Mouse (Mus musculus) mature B cell (primary cell): ENCODE measurements around the gene Sltm.
"Not testable (repeated sequence)": the region's sequence is repeated elsewhere in the genome, so short reads cannot be mapped to it uniquely, and the experiment has no call there.

Experiments
- in situ Hi-C: fragments of 300-500 bp; cut with MboI; formaldehyde crosslinking; loops from 2 replicates; pipeline ENCODE4 v1.14.3; 2019

The Sltm gene

DNA sequence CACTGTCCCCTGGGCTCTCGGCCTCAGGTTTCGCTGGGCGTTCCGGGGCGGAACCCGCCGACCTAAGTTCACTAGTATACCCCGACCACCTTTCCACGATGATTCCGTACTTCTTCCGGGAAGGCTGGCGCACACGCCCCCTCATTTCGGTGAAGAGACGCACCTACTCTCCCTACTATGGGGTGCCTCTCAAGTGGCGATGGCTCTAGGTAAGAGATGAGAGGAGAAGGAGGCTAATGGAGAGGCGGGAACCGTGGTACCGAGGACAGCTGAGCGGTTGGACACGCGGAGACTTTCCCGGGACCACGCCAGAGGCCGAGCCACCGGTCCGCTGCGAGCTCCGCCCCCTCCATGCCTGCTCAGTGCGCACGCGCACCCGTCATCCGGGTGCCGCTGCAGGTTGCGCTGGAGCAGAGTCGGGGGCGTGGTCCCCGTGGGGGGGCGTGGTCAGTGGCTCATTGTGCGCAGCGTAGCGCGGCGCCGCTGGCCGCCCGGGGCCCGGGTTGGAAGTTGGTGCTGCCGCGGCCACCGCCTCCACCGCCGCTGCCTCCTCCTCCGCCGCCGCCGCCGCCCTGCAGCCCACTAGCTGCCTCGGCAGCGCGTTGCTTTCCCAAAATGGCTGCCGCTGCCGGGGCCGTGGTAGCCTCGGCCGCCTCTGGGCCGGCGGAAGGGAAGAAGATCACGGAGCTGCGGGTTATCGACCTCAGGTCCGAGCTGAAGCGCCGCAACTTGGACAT lies at the start of gene Sltm:
Gene Sltm (plus strand): TSS at position 450 of the 737 bp plus-strand sequence.
- in situ Hi-C loops = no loop called here

DNA sequence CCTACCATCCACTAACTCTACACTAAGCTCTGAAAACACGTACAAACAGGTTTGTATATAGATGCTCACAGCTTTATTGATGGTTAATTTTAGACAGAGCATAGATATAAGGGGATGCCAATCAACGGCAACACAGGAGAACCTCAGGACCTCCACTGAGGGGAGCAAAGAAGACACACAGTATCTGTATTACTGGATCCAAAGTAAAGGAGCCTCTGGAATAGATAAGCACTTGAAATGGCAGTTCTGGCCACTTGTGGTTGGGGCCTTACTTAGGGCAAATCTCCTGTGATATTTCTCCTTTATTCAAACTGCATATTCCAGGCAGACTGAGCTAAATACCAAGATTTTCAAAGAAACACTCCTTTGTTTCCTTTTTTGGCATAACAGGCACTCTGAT lies 49.5 kb upstream of the Sltm start:
- in situ Hi-C loops = no loop called here

DNA sequence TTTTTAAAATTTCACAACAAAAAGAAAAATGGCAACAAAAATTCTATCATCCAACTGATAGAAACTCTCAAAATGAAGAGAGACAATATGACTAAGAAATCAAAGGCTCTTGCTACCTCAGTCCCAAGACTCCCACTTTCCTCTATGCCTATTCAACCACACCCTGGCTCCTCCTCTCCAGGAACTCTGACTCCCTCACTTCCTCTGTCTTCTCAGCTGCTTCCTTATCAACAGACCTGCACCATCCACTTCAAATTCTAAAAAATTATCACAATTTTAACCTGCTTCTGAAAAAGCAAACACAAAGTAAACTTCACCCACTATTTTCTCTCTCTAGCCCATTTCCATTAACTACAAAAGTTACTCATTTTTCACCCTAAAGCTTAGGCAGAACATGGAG lies 45.6 kb upstream of the Sltm start:
- in situ Hi-C loops = no loop called here

DNA sequence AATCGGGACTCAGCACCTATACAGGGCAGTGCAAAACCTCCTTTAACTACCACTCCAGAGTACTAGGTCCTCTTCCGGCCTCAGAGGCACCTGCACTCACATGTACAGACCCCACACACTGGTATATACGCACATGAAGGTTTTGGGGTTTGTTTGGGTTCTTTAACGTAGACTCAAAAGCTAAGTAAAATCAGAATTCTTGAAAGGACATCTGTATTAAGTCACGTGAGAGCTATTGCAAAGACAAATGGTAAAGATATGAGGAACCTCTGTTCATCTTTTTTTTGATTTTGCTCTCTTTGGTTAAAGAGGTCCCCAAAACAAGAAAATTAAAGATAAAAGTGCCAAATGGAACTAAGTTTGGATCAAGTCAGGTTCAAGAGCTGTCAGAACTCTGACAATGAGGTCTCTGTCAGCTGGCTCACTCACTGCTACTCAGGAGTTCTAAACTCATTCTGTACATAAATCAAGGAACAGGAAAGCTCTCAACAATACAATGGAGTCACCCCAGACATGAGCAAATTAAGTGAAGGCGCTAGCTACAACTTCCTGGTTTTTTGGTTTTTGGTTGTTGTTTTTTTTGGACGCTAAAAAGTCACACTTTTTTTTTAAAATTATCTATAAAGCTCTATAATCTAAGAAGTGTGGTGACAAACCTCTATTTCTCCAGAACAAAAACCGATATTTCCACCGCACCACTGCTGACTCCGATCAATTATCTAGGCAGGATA lies 40.1 kb upstream of the Sltm start:
- in situ Hi-C loops = no loop called here

DNA sequence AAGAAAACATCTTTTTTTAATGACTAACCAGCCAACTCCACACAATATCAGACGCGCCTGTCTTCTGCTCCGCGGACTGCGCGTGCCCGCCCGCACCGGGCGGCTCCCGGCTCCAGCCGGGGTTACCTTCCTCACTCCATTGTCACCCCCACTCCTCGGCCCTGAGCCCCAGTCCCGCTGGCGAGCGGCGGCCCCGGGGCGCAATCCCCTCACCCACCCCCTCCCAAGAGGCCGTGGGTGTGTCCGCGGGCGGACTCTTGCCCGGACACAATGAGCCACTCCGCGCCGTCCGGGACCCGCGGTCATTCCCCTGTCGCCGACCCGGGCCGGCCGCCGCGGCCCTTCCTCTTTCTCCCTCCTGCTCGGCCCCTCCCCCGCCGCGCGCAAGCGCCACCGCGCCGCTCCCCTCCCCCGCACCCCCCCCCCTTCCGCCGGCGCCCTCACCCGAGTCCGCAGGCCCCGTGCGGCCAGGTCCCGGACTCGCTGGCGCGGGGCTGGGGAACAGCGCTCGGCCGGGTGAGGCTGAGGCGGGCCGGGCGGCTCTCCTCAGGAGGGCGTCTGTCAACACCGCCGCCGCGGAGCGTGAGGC lies 39.4 kb upstream of the Sltm start:
- in situ Hi-C loops = no loop called here

DNA sequence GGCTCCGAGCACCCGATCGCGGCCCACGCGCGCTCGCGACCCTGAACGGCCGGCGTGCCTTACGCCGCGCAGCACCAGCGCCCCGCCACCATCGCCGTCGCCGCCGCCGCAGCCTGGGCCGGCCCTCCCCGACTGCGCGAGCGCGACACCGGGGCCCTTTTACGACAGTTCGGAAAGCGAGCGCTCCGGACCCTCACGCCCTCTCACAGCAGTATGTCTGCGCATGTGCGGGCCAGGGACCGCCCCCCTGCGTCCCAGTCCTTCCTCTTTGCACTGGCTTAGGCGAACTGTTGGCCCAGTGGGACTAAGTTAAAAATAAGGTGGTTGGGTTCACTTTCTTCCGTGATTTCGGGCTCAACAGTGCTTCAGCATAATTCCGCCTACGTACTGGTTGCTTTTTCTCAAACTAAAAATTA lies 38.9 kb upstream of the Sltm start, which contains the start of gene Rnf111:
Gene Rnf111 (minus strand): TSS at position 100 of the 416 bp plus-strand sequence.
- in situ Hi-C loops = no loop called here

DNA sequence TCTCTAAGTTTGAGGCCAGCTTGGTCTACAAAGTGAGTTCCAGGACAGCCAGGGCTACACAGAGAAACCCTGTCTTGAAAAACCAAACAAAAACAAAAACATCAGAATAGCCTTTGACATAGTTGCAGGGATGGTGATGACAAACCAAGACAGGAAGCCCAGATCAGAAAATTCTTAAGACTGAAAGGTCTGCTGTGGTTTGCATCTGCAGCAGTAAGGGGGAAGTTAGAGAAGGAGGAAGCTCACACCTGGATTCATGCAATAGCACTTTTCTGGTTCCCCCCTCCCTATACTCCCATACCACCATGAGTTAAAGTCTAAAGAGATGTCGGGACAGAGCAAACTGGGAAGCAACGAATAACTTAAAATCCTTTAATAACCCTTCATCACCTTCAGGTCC lies 36.4 kb upstream of the Sltm start:
- in situ Hi-C loops = no loop called here

DNA sequence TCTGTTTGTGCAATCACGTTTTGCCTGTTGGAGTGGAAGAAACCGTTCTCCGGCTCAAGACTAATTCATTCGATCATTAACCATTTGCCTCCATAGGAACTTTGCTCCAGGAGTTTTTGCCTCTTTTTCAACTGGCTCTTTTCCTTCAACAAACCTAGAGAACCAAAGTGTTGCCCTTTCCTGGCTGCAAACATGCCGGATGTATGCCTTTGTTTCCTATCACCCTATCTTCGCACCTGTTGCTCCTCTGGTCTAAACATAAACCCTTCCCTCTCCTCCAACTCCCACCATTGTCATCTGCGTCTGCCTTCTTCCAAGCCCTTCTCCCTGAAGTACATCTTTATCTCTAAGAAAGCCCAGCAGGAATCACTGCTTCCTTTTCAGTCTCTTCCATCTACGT lies 35.8 kb upstream of the Sltm start:
- in situ Hi-C loops = no loop called here

DNA sequence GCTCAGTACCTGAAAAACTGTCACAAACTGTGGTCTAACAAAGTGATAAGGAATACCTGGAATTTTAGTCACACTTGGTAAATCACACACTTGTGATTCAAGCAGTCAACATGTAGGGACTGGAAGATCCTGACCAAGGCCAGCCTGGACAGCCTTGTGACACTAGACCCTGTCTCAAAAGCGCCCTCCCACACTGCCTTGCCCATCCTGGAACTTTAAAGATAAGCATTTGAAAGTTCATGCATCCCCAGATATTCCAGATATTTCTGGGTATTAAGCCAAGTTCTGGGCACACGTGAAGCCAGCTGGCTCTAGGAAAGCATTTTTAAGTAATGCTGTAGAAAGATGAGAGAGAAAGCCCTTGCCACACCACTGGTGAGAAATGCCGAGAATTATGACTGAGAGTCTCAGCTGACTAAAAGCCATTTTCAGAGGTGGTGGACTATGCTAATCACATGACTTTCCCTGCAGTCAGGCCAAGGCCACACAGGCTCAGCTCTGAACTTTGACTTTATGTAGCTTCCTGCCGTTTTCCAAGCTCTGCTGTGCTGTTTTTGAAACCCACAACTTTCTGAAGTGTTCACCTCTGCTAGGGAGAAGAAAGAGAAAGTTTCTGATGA lies 32.5 kb upstream of the Sltm start:
- in situ Hi-C loops = no loop called here

DNA sequence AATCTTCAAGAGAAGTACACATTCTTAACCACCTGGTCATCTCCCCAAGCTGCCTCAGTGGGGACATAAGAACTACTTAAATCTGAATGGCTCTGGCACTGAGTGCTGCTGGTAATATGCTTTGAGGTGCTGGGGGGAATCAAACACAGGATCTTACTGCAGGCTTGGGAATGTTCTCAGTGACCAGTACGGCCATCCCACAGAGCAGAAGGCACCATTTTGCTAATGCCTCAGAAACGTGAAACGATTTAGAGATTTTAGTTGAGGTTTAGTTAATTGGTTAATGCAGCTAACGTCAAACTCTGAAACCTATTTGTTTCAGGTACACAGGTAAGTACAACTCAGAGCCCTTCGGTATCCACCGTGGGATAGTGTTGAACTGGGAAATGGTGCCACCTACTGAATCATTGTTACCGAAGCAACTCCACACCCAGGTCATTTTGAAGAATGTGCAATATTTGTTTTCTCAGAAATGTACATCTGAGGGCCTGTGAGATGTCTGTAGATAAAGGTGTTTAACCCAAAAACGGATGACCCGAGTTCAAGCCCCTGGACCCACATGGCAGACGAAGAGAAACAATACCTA lies 31.5 kb upstream of the Sltm start:
- in situ Hi-C loops = no loop called here

DNA sequence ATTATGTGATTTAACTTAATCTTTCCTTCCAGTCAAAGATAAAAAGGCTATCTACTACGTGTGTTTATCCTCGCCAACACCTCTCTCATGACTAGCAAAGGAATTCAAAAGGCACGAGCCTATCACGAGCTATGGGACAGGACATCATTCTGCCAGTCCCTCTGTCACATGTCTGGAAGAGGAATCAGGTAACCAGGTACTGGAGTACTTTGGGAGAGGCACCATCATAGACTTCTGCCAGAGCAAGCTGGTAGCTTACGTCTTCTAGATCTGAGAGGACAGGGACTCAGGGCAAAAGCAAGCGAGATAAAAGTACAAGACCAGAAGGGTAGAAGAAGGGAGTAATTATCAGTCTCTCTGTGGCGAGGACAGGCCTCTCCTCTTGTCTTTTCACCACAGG lies 30.9 kb upstream of the Sltm start:
- in situ Hi-C loops = no loop called here

DNA sequence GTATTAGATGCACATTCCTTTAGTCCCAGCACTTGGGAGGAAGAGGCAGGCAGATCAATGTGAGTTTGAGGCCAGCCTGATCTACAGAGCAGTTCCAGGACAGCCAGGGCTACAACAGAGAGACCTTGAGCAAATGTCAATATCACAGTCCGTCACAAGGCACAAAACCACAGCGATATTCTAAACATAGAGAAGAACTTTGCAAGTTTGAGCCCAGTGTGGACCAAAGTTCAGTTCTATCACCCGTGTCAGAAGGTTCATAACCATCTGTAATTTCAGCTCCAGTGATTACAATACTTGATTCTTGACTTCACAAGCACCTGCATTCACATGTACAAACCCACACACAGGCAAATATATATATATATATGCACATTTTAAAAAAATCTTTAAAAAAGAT lies 21.9 kb upstream of the Sltm start:
- in situ Hi-C loops = no loop called here

DNA sequence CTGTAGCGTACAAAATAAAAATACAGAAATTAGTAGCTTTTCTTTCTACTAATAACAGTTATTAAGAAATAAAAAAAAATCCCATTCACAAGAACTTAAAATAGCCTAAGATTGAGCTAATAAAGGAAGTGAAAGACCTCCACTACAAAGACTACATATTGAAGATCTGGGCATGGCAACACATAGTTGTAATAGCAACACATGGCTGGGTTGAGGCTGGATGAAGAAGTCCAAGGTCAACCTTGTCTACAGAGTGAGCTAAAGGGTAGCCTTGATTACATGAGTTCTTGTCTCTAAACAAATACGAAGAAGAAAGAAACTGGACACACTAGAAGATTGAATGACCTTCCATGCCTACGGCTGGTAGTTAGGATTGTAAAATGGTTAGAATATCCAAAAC lies 18.7 kb upstream of the Sltm start:
- in situ Hi-C loops = no loop called here

DNA sequence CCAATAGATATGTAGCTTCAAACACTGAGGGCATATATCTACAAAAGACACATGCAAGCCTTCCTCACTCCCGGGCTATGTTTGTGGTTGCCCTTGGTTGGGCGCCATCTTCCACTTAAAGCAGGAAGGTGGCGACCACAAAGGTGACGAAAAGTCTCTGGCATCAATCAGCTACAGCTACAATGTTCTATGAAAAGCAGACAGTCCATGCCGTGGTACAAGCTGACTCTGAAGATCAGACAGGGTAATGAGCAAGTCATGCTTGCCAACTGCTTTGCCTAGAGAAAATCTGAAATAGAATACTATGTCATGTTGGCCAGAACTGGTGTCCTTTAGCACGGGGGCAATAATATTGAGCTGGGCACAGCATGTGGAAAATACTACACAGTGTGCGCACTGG lies 18.2 kb upstream of the Sltm start:
- in situ Hi-C loops = no loop called here

DNA sequence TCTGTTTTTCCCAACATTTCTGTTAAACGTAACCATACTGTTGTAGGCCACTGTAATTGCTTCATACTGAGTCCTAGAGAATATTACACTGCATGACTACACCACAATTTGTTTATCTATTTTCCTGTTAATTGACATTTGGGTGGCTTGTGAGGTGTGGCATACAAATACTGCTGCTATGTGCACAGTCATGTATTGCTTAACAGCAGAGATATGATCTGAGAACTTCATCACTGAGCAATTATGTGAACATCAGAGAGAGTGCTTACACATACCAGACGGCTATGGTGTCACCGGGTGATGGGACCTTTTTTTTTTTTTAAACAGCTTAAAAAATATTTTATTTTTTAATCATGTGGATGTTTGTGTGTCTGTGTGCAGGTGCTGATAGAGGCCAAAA lies 9.2 kb upstream of the Sltm start:
- in situ Hi-C loops = no loop called here

DNA sequence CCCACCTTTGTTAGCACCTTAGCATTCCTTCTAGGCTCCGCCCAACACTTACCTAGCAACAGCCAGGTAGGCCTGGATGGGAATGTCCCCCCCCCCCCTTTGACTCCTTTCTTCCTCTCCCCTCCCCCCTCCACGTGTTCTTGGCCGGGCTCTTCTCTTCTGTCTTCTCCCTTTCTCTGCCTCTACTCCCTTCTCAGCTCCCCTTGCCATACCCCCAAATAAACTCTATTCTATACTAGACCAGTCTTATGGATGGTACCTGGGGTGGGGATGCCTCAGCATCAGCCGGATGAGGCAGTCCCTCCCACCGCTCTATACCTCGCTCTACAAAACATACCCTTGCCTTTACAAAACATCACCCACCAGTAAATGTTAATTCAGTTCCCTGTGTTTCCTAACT lies 970 bp upstream of the Sltm start:
- in situ Hi-C loops = no loop called here

DNA sequence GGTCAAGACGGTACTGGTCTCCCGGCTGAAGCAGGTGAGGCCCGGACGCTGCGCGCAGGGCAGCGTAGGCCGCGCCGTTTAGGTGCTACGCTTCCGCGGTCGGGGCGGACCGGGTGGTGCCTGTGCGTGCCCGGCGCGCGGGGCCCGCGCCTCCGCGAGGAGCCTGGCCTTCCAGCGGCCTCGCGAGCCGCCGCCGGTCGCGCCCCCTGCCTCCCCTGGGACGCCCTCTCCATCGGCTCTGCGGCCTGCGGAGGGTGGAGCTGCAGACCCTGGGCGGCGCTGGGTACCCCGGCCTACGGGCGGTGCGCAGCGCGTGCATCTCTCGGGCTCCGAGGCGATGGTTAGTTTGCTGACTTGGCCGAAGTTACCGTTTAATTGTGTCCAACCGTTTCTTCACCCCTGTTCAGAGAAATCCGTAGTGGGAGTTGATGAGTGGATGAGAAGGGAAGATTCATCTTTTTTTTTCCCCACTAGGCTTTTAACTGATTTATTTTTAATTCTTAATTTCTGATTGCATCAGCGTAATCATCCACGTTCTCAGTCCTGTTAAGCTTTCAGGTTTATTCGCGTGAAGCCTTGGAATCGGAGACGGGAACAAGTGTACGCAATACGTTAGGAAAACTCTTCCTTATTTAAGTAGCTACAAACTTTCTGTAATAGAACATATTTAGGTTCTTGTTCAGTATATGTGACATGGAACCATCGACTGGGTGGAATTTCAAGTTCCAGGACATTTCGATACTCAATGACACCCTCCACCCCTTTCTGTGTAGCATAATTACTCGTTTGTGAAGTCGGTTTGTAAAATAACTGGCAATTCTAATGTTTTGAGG lies 710 bp downstream of the Sltm start:
- in situ Hi-C loops = no loop called here

DNA sequence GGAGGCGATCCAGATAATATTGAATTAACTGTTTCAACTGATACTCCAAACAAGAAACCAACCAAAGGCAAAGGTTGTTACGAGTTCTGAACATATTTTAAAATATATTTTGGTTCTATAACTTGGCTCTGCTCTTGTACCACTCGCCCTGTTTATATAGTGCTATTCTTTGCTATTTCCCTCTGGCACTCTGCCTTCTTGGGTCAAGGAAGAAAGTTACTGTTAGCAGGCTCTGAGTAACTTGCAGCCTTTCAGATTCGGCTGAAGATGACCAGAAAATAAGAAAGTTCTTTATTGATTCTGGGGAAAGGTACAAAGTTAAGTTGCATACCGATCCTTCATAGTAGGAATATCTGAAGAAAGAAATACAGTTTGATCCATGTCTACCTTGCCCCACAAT lies 1.4 kb downstream of the Sltm start:
- in situ Hi-C loops = no loop called here

DNA sequence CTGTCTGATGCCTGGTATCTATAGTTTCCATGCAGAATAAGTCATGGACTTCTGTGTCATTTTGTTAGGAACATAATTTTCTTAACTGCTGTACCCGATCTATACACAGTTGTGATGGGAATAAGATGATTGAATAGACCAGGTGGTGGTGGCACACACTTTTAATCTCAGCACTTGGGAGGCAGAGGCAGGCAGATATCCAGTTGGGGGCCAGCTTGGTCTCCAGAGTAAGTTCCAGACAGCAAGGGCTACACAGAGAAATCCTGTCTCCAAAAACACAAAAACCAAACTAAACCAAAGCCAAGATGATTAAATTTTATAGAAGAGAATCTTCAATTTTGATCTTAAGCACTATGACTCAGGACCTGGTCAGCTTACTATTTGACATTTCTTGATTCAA lies 2.3 kb downstream of the Sltm start:
- in situ Hi-C loops = no loop called here

DNA sequence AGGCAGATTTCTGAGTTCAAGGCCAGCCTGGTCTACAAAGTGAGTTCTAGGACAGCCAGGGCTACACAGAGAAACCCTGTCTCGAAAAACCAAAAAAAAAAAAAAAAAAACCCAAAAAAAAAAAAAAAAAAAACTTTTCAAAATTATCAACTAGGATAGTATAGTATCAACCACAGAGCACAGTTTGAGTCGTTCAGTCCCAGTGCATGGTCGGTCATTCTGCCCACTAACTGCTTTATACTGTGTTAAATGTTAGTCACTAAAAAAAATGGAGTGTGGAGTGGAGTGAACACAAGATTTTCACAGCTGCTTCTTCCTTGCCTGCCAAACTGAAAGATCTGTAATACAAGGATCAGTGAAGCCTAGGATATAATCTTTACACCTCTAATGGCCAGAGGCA lies 4.0 kb downstream of the Sltm start:
- in situ Hi-C loops = not testable (repeated sequence)

DNA sequence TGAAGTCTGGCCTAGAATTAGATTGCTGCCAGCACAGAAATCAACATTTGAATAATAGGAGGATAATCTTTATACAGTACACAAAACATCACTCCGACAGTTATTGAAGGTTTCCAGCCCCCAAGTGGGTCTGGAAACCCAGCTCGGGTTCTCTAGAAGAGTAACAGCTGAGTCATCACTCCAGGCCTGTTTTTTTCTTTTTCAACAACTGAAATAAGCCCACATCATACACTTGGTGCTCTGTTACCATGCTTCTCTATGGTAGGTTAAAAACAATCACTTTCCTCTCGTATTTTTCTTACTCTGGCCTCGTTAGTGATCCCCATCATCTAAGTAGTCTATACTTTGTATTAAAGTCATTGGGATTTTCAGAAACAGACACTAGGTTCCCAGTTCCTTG lies 5.8 kb downstream of the Sltm start:
- in situ Hi-C loops = no loop called here

DNA sequence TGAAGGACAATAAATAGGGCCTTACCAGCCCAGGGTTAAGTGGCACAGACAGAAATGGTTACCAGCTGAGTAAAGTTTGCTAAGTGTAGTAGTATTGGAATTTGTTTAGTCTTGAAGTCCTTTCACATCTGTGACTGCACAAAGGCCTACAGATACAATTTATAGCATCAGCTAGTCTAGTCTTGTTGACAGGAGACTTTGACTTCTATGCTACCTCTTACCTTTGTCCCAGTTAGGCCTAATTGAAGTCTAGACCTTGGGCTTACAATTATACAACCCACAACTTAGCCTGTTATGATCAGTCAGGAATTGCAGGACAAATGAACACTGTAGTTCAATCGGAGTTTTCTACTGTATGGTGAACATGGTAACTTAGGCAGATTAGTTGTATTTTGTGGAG lies 9.0 kb downstream of the Sltm start:
- in situ Hi-C loops = no loop called here
